Comparison of ENCODE assay signal across 25 mouse cellular contexts in genomic region chr9:49793241-49793640, GRCm38 (mm10). TPM values are rescaled to one million over a fixed set of nuclear protein-coding genes. Genes with fewer than 3 reads are reported as not detected.
DNase-seq lines count a peak whose midpoint lies in the region; ATAC-seq lines count a peak whose summit lies in the region.
"Had no signal": no experiment of that assay in that cellular context is flagged by ENCODE, and none has a peak within 500 bp of the region (broad histone marks: within the 10 kb centered on the region; RNA-seq: fewer than 3 reads in every experiment).

No protein-coding gene starts in this region.

- peaks cover 53% of the 10 kb centered on the region for H3K4me1 ChIP-seq in hindbrain, embryonic 13.5 days (replicated peaks)
- H3K4me1 ChIP-seq in hindbrain, embryonic 10.5 days (replicated peaks): peaks cover 15% of the 10 kb centered on the region

- H3K27ac ChIP-seq in hindbrain, embryonic 13.5 days: peak overlapping the region; percentile 26; the same call in 1 of the 2 replicates
- no peak overlapping the region for H3K27ac ChIP-seq in hindbrain, embryonic 10.5 days
- H3K27ac ChIP-seq: embryonic facial prominence, embryonic 12.5 days; left cerebral cortex, adult 2 months; limb, embryonic 10.5 days; stomach, postnatal 0 days had no signal

- no peaks in the 10 kb centered on the region for H3K36me3 ChIP-seq in hindbrain, embryonic 13.5 days
- H3K36me3 ChIP-seq in hindbrain, embryonic 10.5 days: no peaks in the 10 kb centered on the region
- H3K36me3 ChIP-seq: embryonic facial prominence, embryonic 12.5 days; G1E; limb, embryonic 10.5 days had no signal

- 45% methylated on average over 2 of the region's 2 CpGs for WGBS in hindbrain, embryonic 13.5 days
- 77% methylated on average over 2 of the region's 2 CpGs for WGBS in hindbrain, embryonic 10.5 days

- DNase-seq in hindbrain, embryonic 10.5 days (ENCODE audit: low spot score): no peak
- DNase-seq in left cerebral cortex, postnatal 4 days: peak; percentile 13
- no peak for DNase-seq in left cerebral cortex, postnatal 25 days (ENCODE audit: low spot score in 2 of 2)
- DNase-seq in right cerebral cortex, postnatal 10 days (ENCODE audit: low spot score in 2 of 2): peak; percentile 44
- no peak for DNase-seq in right cerebral cortex, adult 18-20 months
- DNase-seq in adrenal gland, postnatal 36 days: no peak
- DNase-seq: B cell, adult 2 months; cerebellum, postnatal 14 days; kidney, postnatal 25 days; liver; lung, postnatal 4 days; right cerebral cortex, postnatal 14 days; thymus, adult 2 months; thymus, postnatal 4 days had no signal

- H3K9ac ChIP-seq in hindbrain, embryonic 13.5 days: no peak overlapping the region
- H3K9ac ChIP-seq: embryonic facial prominence, embryonic 12.5 days had no signal

- H3K27me3 ChIP-seq in hindbrain, embryonic 13.5 days: no peaks in the 10 kb centered on the region
- peaks cover 11% of the 10 kb centered on the region for H3K27me3 ChIP-seq in hindbrain, embryonic 10.5 days (ENCODE audit: insufficient read depth, poor library complexity, severe bottlenecking)
- H3K27me3 ChIP-seq: CH12.LX, Patski had no signal

- ATAC-seq in hindbrain, embryonic 13.5 days (ENCODE audit: low FRiP score): no peak
- ATAC-seq: intestine, embryonic 16.5 days had no signal

- H3K4me2 ChIP-seq in hindbrain, embryonic 13.5 days: peak overlapping the region; percentile 10; the same call in 1 of the 2 replicates
- H3K4me2 ChIP-seq: embryonic facial prominence, embryonic 12.5 days; heart, embryonic 11.5 days had no signal

- no peak overlapping the region for H3K4me3 ChIP-seq in hindbrain, embryonic 13.5 days
- H3K4me3 ChIP-seq in hindbrain, embryonic 10.5 days: no peak overlapping the region
- H3K4me3 ChIP-seq: embryonic facial prominence, embryonic 12.5 days; erythroblast, embryonic 14.5 days; left cerebral cortex, adult 2 months; limb, embryonic 10.5 days had no signal

- no peaks in the 10 kb centered on the region for H3K9me3 ChIP-seq in hindbrain, embryonic 13.5 days
- H3K9me3 ChIP-seq in hindbrain, embryonic 10.5 days: no peaks in the 10 kb centered on the region
- H3K9me3 ChIP-seq: embryonic facial prominence, embryonic 12.5 days; limb, embryonic 10.5 days had no signal

- intact Hi-C loops in left cerebral cortex, postnatal 4 days (cut with DNase I): loop anchor here (10.0 kb wide), 4 partner anchors 142 to 642 kb away; no protein-coding TSS in a partner anchor
- intact Hi-C loops in left cerebral cortex, postnatal 25 days (cut with DNase I): no loop called here

RNA-seq across cellular contexts. Expression of gene Ncam1, which starts 5.5 kb away (rescaled TPM):
- 446 and 470 TPM in 2 replicates for polyA plus RNA-seq in hindbrain, embryonic 13.5 days (2015; fragmentation: Nextera tagmentation; extraction: Ambion mirVana)
- 56.3 and 126 TPM in 2 replicates for polyA plus RNA-seq in hindbrain, embryonic 10.5 days (2016; fragmentation: Nextera tagmentation; extraction: Ambion mirVana)
- 1,000 to 10,000 TPM; 1,041 to 1,075 TPM for total RNA-seq in left cerebral cortex, postnatal 4 days (2021)
- total RNA-seq in left cerebral cortex, postnatal 25 days (2021): 100 to 1,000 TPM; 281 to 286 TPM
- total RNA-seq in adrenal gland, postnatal 36 days (2021): 10 to 100 TPM; 37.5 to 40.2 TPM
- polyA plus RNA-seq: G1E had no signal

Comparison
In these comparisons a context has a peak if more than half of its experiments do, and no peak if none do; other contexts are left out.
1. DNase-seq: peak in left cerebral cortex, postnatal 4 days (single experiment) and right cerebral cortex, postnatal 10 days (2 of 2); none in hindbrain, embryonic 10.5 days (single experiment), left cerebral cortex, postnatal 25 days (0 of 2), right cerebral cortex, adult 18-20 months (single experiment) and adrenal gland, postnatal 36 days (0 of 2).
2. RNA of gene Ncam1, which starts 5.5 kb away (total RNA-seq): 1,041 to 1,075 TPM in left cerebral cortex, postnatal 4 days and 281 to 286 TPM in left cerebral cortex, postnatal 25 days; 37.5 to 40.2 TPM in adrenal gland, postnatal 36 days; every median in the first group is over 4 times any median in the second.